Mouse (Mus musculus): ENCODE measurements at regions not wholly inside any gene's neighbourhood (a gene's known extent, or its start where the extent isn't known, plus 50 kb on each side); places are given as distances from the start of the nearest gene placed in this dataset.

DNA sequence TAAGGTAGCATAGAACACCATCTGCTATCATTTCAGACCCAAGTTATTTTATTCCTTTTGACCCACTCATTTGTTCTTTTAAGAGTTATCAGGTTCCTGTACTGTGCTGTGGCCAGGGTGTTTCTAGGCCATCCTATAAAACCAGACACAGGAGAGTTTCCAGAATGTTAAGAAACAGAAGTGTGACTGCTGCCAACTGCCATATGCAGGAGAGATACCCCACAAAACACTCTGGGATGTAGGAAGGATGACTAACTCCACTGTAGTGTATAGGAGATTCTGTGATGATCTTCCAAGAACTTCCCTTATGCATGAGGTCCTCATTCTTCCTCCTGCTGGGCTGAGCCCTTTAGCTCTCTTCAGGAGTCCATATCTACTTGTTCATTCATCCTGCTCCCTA is 76.7 kb upstream of the Ptprd start:
- Histone ChIP-seq H3K9me3 (replicated peaks; ENCODE audit: low read length) (no peaks in the 10 kb centered on the region), H3K9ac (ENCODE audit: low read depth, low read length) (no peak overlapping the region), H3K4me2 (ENCODE audit: low read length) (no peak overlapping the region), H3K36me3 (ENCODE audit: insufficient read depth, low read length) (no peaks in the 10 kb centered on the region), H3K4me3 (replicated peaks; ENCODE audit: low read depth, low read length) (no peak overlapping the region), H3K27me3 (ENCODE audit: insufficient read depth, low read length) (no peaks in the 10 kb centered on the region), H3K4me1 (replicated peaks; ENCODE audit: insufficient read depth, low read length) (no peaks in the 10 kb centered on the region), H3K27ac (no peak overlapping the region)
- ATAC-seq (replicated peaks; ENCODE audit: low FRiP score, low read depth) (no peak), DNase-seq (ENCODE audit: low spot score) (no peak)
- TF ChIP-seq CTCF (IDR thresholded peaks at IDR 0.05; ENCODE audit: low read depth) = no peak
